In the genomic region with DNA sequence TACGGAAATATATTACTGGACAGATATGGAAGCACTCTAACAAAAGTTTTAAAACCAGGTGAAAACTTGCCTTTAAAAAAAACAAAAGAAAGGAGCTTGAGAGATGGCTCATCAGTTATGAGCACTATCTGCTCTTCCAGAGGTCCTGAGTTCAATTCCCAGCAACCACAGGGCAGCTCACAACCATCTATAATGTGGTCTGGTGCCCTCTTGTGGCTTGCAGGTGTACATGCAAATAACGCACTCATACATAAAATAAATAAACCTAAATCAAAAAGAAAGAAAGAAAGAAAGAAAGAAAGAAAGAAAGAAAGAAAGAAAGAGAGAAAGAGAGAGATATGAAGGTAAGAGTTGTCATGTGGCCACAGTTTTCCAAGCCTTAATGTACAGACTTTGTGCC, we compare ENCODE assay signal across 20 mouse cellular contexts. TPM values are rescaled to one million over a fixed set of nuclear protein-coding genes. Genes with fewer than 3 reads are reported as not detected.
DNase-seq lines count a peak whose midpoint lies in the region; ATAC-seq and TF ChIP-seq lines count a peak whose summit lies in the region.
"Had no signal": no experiment of that assay in that cellular context is flagged by ENCODE, and none has a peak within 500 bp of the region (broad histone marks: within the 10 kb centered on the region; RNA-seq: fewer than 3 reads in every experiment).

No protein-coding gene starts in this region.

- no peak overlapping the region for H3K4me3 ChIP-seq in forebrain, postnatal 0 days (ENCODE audit: low read depth, low read length)
- H3K4me3 ChIP-seq in forebrain, embryonic 10.5 days = no peak overlapping the region
- no peak overlapping the region for H3K4me3 ChIP-seq in left cerebral cortex, adult 2 months
- H3K4me3 ChIP-seq in stomach, postnatal 0 days (ENCODE audit: low read depth, low read length) = no peak overlapping the region
- H3K4me3 ChIP-seq: embryonic facial prominence, embryonic 12.5 days; intestine, embryonic 15.5 days; liver, embryonic 12.5 days; neural tube, embryonic 13.5 days had no signal

- H3K36me3 ChIP-seq in forebrain, postnatal 0 days (ENCODE audit: insufficient read depth) = no peaks in the 10 kb centered on the region
- no peaks in the 10 kb centered on the region for H3K36me3 ChIP-seq in forebrain, embryonic 10.5 days (replicated peaks)
- H3K36me3 ChIP-seq in stomach, postnatal 0 days (ENCODE audit: control insufficient read depth, insufficient read depth, low read length) = no peaks in the 10 kb centered on the region
- H3K36me3 ChIP-seq: embryonic facial prominence, embryonic 12.5 days; intestine, embryonic 15.5 days; neural tube, embryonic 13.5 days had no signal

- no peak overlapping the region for H3K9ac ChIP-seq in forebrain, postnatal 0 days
- no peak overlapping the region for H3K9ac ChIP-seq in stomach, postnatal 0 days (ENCODE audit: low read length)
- H3K9ac ChIP-seq: embryonic facial prominence, embryonic 12.5 days; intestine, embryonic 15.5 days; liver, embryonic 12.5 days; neural tube, embryonic 13.5 days had no signal

- TF ChIP-seq EP300 in stomach, postnatal 0 days (optimal IDR thresholded peaks at IDR 0.05) = no peak

- no peak for DNase-seq in forebrain, postnatal 0 days
- DNase-seq in forebrain, embryonic 10.5 days (ENCODE audit: extremely low spot score, low spot score) = no peak
- DNase-seq in left cerebral cortex, adult 2 months (ENCODE audit: extremely low spot score in 1 of 2, low spot score in 2 of 2) = no peak
- DNase-seq in left cerebral cortex, adult 9 months (ENCODE audit: low spot score in 2 of 2) = no peak
- peak; percentile 42 for DNase-seq in thymus, postnatal 4 days
- no peak for DNase-seq in thymus, postnatal 25 days
- DNase-seq in stomach, postnatal 0 days (ENCODE audit: low spot score) = no peak
- no peak for DNase-seq in c-Kit-positive CD71-positive TER-119-positive erythroid progenitor cells, embryonic 14.5 days (ENCODE audit: low spot score)
- DNase-seq: adrenal gland, postnatal 25 days; cerebellum, adult 8-10 months; heart, adult 18-20 months; kidney, postnatal 25 days; layer of hippocampus, postnatal 36 days; left cerebral cortex, postnatal 4 days; right cerebral cortex, postnatal 14 days had no signal

- intact Hi-C loops in left cerebral cortex, adult 2 months (cut with DNase I) = no loop called here

- H3K27ac ChIP-seq in forebrain, postnatal 0 days (ENCODE audit: low read depth, low read length) = no peak overlapping the region
- no peak overlapping the region for H3K27ac ChIP-seq in forebrain, embryonic 10.5 days
- no peak overlapping the region for H3K27ac ChIP-seq in left cerebral cortex, adult 2 months
- no peak overlapping the region for H3K27ac ChIP-seq in stomach, postnatal 0 days (replicated peaks)
- H3K27ac ChIP-seq: embryonic facial prominence, embryonic 12.5 days; intestine, embryonic 15.5 days; liver, embryonic 12.5 days; neural tube, embryonic 13.5 days had no signal

- H3K9me3 ChIP-seq in forebrain, postnatal 0 days (ENCODE audit: low read length) = no peaks in the 10 kb centered on the region
- H3K9me3 ChIP-seq in forebrain, embryonic 10.5 days = 0 out of 2 replicates have a peak, but pooled peaks cover 2% of the 10 kb centered on the region
- no peaks in the 10 kb centered on the region for H3K9me3 ChIP-seq in stomach, postnatal 0 days (ENCODE audit: control insufficient read depth, low read length)
- H3K9me3 ChIP-seq: embryonic facial prominence, embryonic 12.5 days; intestine, embryonic 15.5 days; liver, embryonic 12.5 days; neural tube, embryonic 13.5 days had no signal

- H3K4me1 ChIP-seq in forebrain, postnatal 0 days (ENCODE audit: insufficient read depth) = no peaks in the 10 kb centered on the region
- peaks cover 33% of the 10 kb centered on the region for H3K4me1 ChIP-seq in forebrain, embryonic 10.5 days
- H3K4me1 ChIP-seq in stomach, postnatal 0 days (replicated peaks; ENCODE audit: control insufficient read depth, insufficient read depth) = no peaks in the 10 kb centered on the region
- H3K4me1 ChIP-seq: embryonic facial prominence, embryonic 12.5 days; intestine, embryonic 15.5 days; neural tube, embryonic 13.5 days had no signal

- TF ChIP-seq CTCF in forebrain, postnatal 0 days (IDR thresholded peaks at IDR 0.05; ENCODE audit: low read depth) = 0 out of 2 replicates have a peak, but pooled peaks have one; percentile 17
- TF ChIP-seq CTCF in left cerebral cortex, adult 2 months (IDR thresholded peaks at IDR 0.05) = peak; percentile 30
- peak; percentile 52 for TF ChIP-seq CTCF in stomach, postnatal 0 days (IDR thresholded peaks at IDR 0.05; ENCODE audit: low read depth)

- no peak overlapping the region for H3K4me2 ChIP-seq in forebrain, postnatal 0 days (ENCODE audit: low read depth)
- no peak overlapping the region for H3K4me2 ChIP-seq in stomach, postnatal 0 days (replicated peaks; ENCODE audit: low read depth)
- H3K4me2 ChIP-seq: embryonic facial prominence, embryonic 12.5 days; intestine, embryonic 15.5 days; liver, embryonic 12.5 days; neural tube, embryonic 13.5 days had no signal

- WGBS in forebrain, postnatal 0 days = 97% methylated on average over 2 of the region's 2 CpGs
- WGBS in forebrain, embryonic 10.5 days = 93% methylated on average over 2 of the region's 2 CpGs
- 97% methylated on average over 2 of the region's 2 CpGs for WGBS in stomach, postnatal 0 days

- no peak for ATAC-seq in forebrain, postnatal 0 days
- ATAC-seq in stomach, postnatal 0 days (ENCODE audit: low FRiP score, low TSS enrichment) = no peak
- ATAC-seq: forebrain, embryonic 16.5 days; intestine, embryonic 15.5 days; liver, embryonic 12.5 days had no signal

- no peaks in the 10 kb centered on the region for H3K27me3 ChIP-seq in forebrain, postnatal 0 days (ENCODE audit: insufficient read depth, low read length)
- H3K27me3 ChIP-seq in forebrain, embryonic 10.5 days (ENCODE audit: poor library complexity, severe bottlenecking) = no peaks in the 10 kb centered on the region
- H3K27me3 ChIP-seq in stomach, postnatal 0 days (ENCODE audit: control insufficient read depth, insufficient read depth, low read length) = no peaks in the 10 kb centered on the region
- H3K27me3 ChIP-seq: embryonic facial prominence, embryonic 12.5 days; intestine, embryonic 15.5 days; liver, embryonic 12.5 days; neural tube, embryonic 13.5 days had no signal

RNA-seq across cellular contexts. Expression of a gene that starts 40.2 kb away (rescaled TPM):
- total RNA-seq in forebrain, postnatal 0 days (2014; rRNA removed) = 98.0 and 109 TPM in 2 replicates
- 56.0 and 74.4 TPM in 2 replicates for polyA plus RNA-seq in forebrain, postnatal 0 days (2015; fragmentation: Nextera tagmentation; extraction: Ambion mirVana)
- 30.8 and 31.5 TPM in 2 replicates for polyA plus RNA-seq in forebrain, embryonic 10.5 days (2016; fragmentation: Nextera tagmentation; extraction: Ambion mirVana)
- 100 to 1,000 TPM; 122 to 132 TPM for total RNA-seq in left cerebral cortex, adult 2 months (2021)
- polyA plus RNA-seq in stomach, postnatal 0 days (2015; fragmentation: Nextera tagmentation; extraction: Ambion mirVana) = 21.3 and 21.7 TPM in 2 replicates

RNA-seq across cellular contexts. Expression of a gene that starts 50.1 kb away (rescaled TPM):
- total RNA-seq in forebrain, postnatal 0 days (2014; rRNA removed) = 18.0 and 18.4 TPM in 2 replicates
- polyA plus RNA-seq in forebrain, postnatal 0 days (2015; fragmentation: Nextera tagmentation; extraction: Ambion mirVana) = 11.6 and 19.5 TPM in 2 replicates
- 21.0 and 25.0 TPM in 2 replicates for polyA plus RNA-seq in forebrain, embryonic 10.5 days (2016; fragmentation: Nextera tagmentation; extraction: Ambion mirVana)
- 10 to 100 TPM; 29.9 to 31.8 TPM for total RNA-seq in left cerebral cortex, adult 2 months (2021)
- polyA plus RNA-seq in stomach, postnatal 0 days (2015; fragmentation: Nextera tagmentation; extraction: Ambion mirVana) = 6.9 and 7.8 TPM in 2 replicates

RNA-seq across cellular contexts. Expression of a gene that starts 52.6 kb away (rescaled TPM):
- 47.0 and 47.6 TPM in 2 replicates for total RNA-seq in forebrain, postnatal 0 days (2014; rRNA removed)
- 110 TPM in 2 replicates for polyA plus RNA-seq in forebrain, postnatal 0 days (2015; fragmentation: Nextera tagmentation; extraction: Ambion mirVana)
- polyA plus RNA-seq in forebrain, embryonic 10.5 days (2016; fragmentation: Nextera tagmentation; extraction: Ambion mirVana) = 136 and 142 TPM in 2 replicates
- total RNA-seq in left cerebral cortex, adult 2 months (2021) = 10 to 100 TPM; 45.8 to 51.3 TPM
- polyA plus RNA-seq in stomach, postnatal 0 days (2015; fragmentation: Nextera tagmentation; extraction: Ambion mirVana) = 43.8 and 47.0 TPM in 2 replicates
